ENCODE assay signal across 9 mouse cellular contexts in genomic region chr11:69795983-69796435, GRCm38 (mm10). TPM values are rescaled to one million over a fixed set of nuclear protein-coding genes. Genes with fewer than 3 reads are reported as not detected.
DNase-seq lines count a peak whose midpoint lies in the region; ATAC-seq and TF ChIP-seq lines count a peak whose summit lies in the region.
"Had no signal": no experiment of that assay in that cellular context is flagged by ENCODE, and none has a peak within 500 bp of the region (broad histone marks: within the 10 kb centered on the region; RNA-seq: fewer than 3 reads in every experiment).

No protein-coding gene starts in this region.

- no peak for TF ChIP-seq EP300 in lung, postnatal 0 days (IDR thresholded peaks at IDR 0.05)

- no peaks in the 10 kb centered on the region for H3K27me3 ChIP-seq in lung, postnatal 0 days (replicated peaks; ENCODE audit: insufficient read depth, low read length)
- peaks cover 88% of the 10 kb centered on the region for H3K27me3 ChIP-seq in limb, embryonic 10.5 days (ENCODE audit: low read depth, poor library complexity, severe bottlenecking)

- no peaks in the 10 kb centered on the region for H3K36me3 ChIP-seq in lung, postnatal 0 days (ENCODE audit: insufficient read depth, low read length)
- no peaks in the 10 kb centered on the region for H3K36me3 ChIP-seq in limb, embryonic 10.5 days

- no peak for ATAC-seq in lung, postnatal 0 days

- H3K9ac ChIP-seq in lung, postnatal 0 days (replicated peaks; ENCODE audit: low read depth) = no peak overlapping the region; the same call in 1 of the 2 replicates

- 0 out of 2 replicates have a peak overlapping the region, but pooled peaks have one; percentile 54 for H3K27ac ChIP-seq in lung, postnatal 0 days (ENCODE audit: low read length)
- no peak overlapping the region for H3K27ac ChIP-seq in limb, embryonic 10.5 days

- no peaks in the 10 kb centered on the region for H3K9me3 ChIP-seq in lung, postnatal 0 days (ENCODE audit: low read length)
- H3K9me3 ChIP-seq in limb, embryonic 10.5 days (replicated peaks) = no peaks in the 10 kb centered on the region

- 3% methylated on average over 13 of the region's 13 CpGs for WGBS in lung, postnatal 0 days
- WGBS in limb, embryonic 10.5 days = 2% methylated on average over 13 of the region's 13 CpGs

- DNase-seq in cerebellum, adult 11-12 months = peak; percentile 47
- no peak for DNase-seq in cerebellum, postnatal 25 days
- peak; percentile 32 for DNase-seq in lung, postnatal 0 days (ENCODE audit: low spot score)
- no peak for DNase-seq in lung, postnatal 36 days
- DNase-seq in limb, embryonic 10.5 days (ENCODE audit: low spot score) = no peak
- peak; percentile 35 for DNase-seq in retina, postnatal 1 day
- DNase-seq in frontal cortex, postnatal 25 days (ENCODE audit: low spot score in 2 of 2) = no peak
- DNase-seq in spleen, postnatal 10 days (ENCODE audit: low spot score in 2 of 2) = no peak

- peaks cover 11% of the 10 kb centered on the region; the same call in 1 of the 2 replicates for H3K4me1 ChIP-seq in lung, postnatal 0 days (ENCODE audit: insufficient read depth, low read depth, low read length)
- peaks cover 35% of the 10 kb centered on the region for H3K4me1 ChIP-seq in limb, embryonic 10.5 days

- peak overlapping the region; percentile 88 for H3K4me2 ChIP-seq in lung, postnatal 0 days (replicated peaks; ENCODE audit: low read depth, low read length)

- no peak for TF ChIP-seq CTCF in lung, postnatal 0 days (IDR thresholded peaks at IDR 0.05)

- H3K4me3 ChIP-seq in lung, postnatal 0 days (ENCODE audit: low read depth, low read length) = peak overlapping the region; percentile 47
- H3K4me3 ChIP-seq in limb, embryonic 10.5 days = peak overlapping the region; percentile 59

RNA-seq across cellular contexts. Expression of gene Chrnb1, which starts 0.3 kb away (rescaled TPM):
- polyA plus RNA-seq in lung, postnatal 0 days (2015; fragmentation: Nextera tagmentation; extraction: Ambion mirVana) = 15.6 and 16.2 TPM in 2 replicates
- 0.87 and 2.5 TPM in 2 replicates for polyA plus RNA-seq in limb, embryonic 10.5 days (2016; fragmentation: Nextera tagmentation; extraction: Ambion mirVana)

RNA-seq across cellular contexts. Expression of gene Fgf11, which starts 5.6 kb away (rescaled TPM):
- polyA plus RNA-seq in lung, postnatal 0 days (2015; fragmentation: Nextera tagmentation; extraction: Ambion mirVana) = 0.57 and 0.95 TPM in 2 replicates
- polyA plus RNA-seq in limb, embryonic 10.5 days (2016; fragmentation: Nextera tagmentation; extraction: Ambion mirVana) = 0.40 and 0.55 TPM in 2 replicates

RNA-seq across cellular contexts. Expression of gene Tmem102, which starts 9.4 kb away (rescaled TPM):
- 14.3 and 14.9 TPM in 2 replicates for polyA plus RNA-seq in lung, postnatal 0 days (2015; fragmentation: Nextera tagmentation; extraction: Ambion mirVana)
- 1.4 and 1.5 TPM in 2 replicates for polyA plus RNA-seq in limb, embryonic 10.5 days (2016; fragmentation: Nextera tagmentation; extraction: Ambion mirVana)

RNA-seq across cellular contexts. Expression of gene Gm39566, which starts 19.1 kb away (rescaled TPM):
- polyA plus RNA-seq in lung, postnatal 0 days (2015; fragmentation: Nextera tagmentation; extraction: Ambion mirVana) = not detected in 2 replicates
- polyA plus RNA-seq in limb, embryonic 10.5 days (2016; fragmentation: Nextera tagmentation; extraction: Ambion mirVana) = not detected in 2 replicates
- polyA plus RNA-seq: cerebellum, adult 2 months had no signal

RNA-seq across cellular contexts. Expression of gene Spem2, which starts 22.3 kb away (rescaled TPM):
- polyA plus RNA-seq in lung, postnatal 0 days (2015; fragmentation: Nextera tagmentation; extraction: Ambion mirVana) = not detected in 2 replicates
- polyA plus RNA-seq in limb, embryonic 10.5 days (2016; fragmentation: Nextera tagmentation; extraction: Ambion mirVana) = not detected in 2 replicates
- polyA plus RNA-seq: cerebellum, adult 2 months had no signal

Comparison
In these comparisons a context has a peak if more than half of its experiments do, and no peak if none do; other contexts are left out.
1. DNase-seq: peak in cerebellum, adult 11-12 months (single experiment), lung, postnatal 0 days (single experiment) and retina, postnatal 1 day (single experiment); none in cerebellum, postnatal 25 days (0 of 2), lung, postnatal 36 days (single experiment), limb, embryonic 10.5 days (single experiment), frontal cortex, postnatal 25 days (0 of 2) and spleen, postnatal 10 days (0 of 2).